Mouse (Mus musculus) stomach, embryonic 14.5 days (tissue): ENCODE data around the gene Kbtbd12. TPM values are rescaled to one million over a fixed set of nuclear protein-coding genes. Genes with fewer than 3 reads are reported as not detected.
A peak's percentile ranks its signal among the peaks of the same experiment; 100 is the strongest.

Experiments
- ATAC-seq: fragments of 200-750 bp; cut with Nextera tagmentation; 2 replicates; pipeline ENCODE4 v1.8.0; 2017; ENCODE audit warnings: low read depth, moderate TSS enrichment; ENCODE audit not compliant: insufficient number of reproducible peaks, insufficient read depth, low FRiP score
- H3K27ac ChIP-seq: fragments of 300-500 bp; sonication (generic); 2 replicates; pipeline ENCODE4 v1.5.1; 2014; ENCODE audit warnings: mild to moderate bottlenecking, low read length, moderate library complexity, mixed read lengths
- H3K27me3 ChIP-seq: fragments of 300-500 bp; sonication (generic); 2 replicates; pipeline ENCODE4 v1.6.1; 2014; ENCODE audit warnings: low read length, control low read depth, mixed read lengths; ENCODE audit not compliant: control insufficient read depth, insufficient read depth
- H3K36me3 ChIP-seq: fragments of 300-500 bp; sonication (generic); 2 replicates; pipeline ENCODE4 v1.6.1; 2014; ENCODE audit warnings: mild to moderate bottlenecking, control low read depth, low read length, moderate library complexity, mixed read lengths; ENCODE audit not compliant: control insufficient read depth, insufficient read depth
- H3K4me1 ChIP-seq: fragments of 300-500 bp; sonication (generic); 2 replicates; pipeline ENCODE4 v1.6.1; 2014; ENCODE audit warnings: low read length, control low read depth, mixed read lengths; ENCODE audit not compliant: control insufficient read depth, insufficient read depth
- H3K4me2 ChIP-seq: fragments of 300-500 bp; sonication (generic); replicated peaks from 2 replicates; pipeline ENCODE4 v1.6.1; 2014; ENCODE audit warnings: low read depth, low read length, control low read depth
- H3K4me3 ChIP-seq: fragments of 300-500 bp; sonication (generic); 2 replicates; pipeline ENCODE4 v1.5.1; 2014; ENCODE audit warnings: low read depth, low read length, control low read depth
- H3K9ac ChIP-seq: fragments of 300-500 bp; sonication (generic); replicated peaks from 2 replicates; pipeline ENCODE4 v1.6.1; 2014; ENCODE audit warnings: low read depth, mild to moderate bottlenecking, control low read depth, low read length, moderate library complexity, mixed read lengths
- H3K9me3 ChIP-seq: fragments of 300-500 bp; sonication (generic); 2 replicates; pipeline ENCODE4 v1.6.1; 2016; ENCODE audit warnings: low read depth, low read length, control low read depth; ENCODE audit not compliant: control insufficient read depth
- WGBS: fragments of 180-500 bp; shearing (Covaris S2); extraction: QIAGEN DNeasy Blood & Tissue Kit; methylation state at CpG from one replicate; pipeline ENCODE4 v1.1.7; 2014; 5-methylcytosine and 5-hydroxymethylcytosine counted together
- polyA plus RNA-seq: library from polyadenylated mRNA; unstranded; fragments of >200 nt; fragmentation: Nextera tagmentation; extraction: Ambion mirVana; gene quantifications from 2 replicates; pipeline ENCODE4 v1.2.1, GENCODE M21; 2014

Gene Kbtbd12
- polyA plus RNA-seq, 1 experiment from 2014 or later = not detected

- no peaks in the 10 kb centered on the region for H3K9me3 ChIP-seq
- no peak overlapping the region for H3K4me2 ChIP-seq
- no peaks in the 10 kb centered on the region for H3K27me3 ChIP-seq
- no peak for ATAC-seq
- no peaks in the 10 kb centered on the region for H3K4me1 ChIP-seq
- 89% methylated on average over 4 of the region's 4 CpGs for WGBS
- H3K36me3 ChIP-seq = no peaks in the 10 kb centered on the region
- H3K4me3 ChIP-seq = no peak overlapping the region
- H3K27ac ChIP-seq = no peak overlapping the region
- H3K9ac ChIP-seq = no peak overlapping the region
These were observed 113.7 kb downstream of the Kbtbd12 start for GRCm38 (mm10) chr6:88524056-88524455.

- Histone ChIP-seq H3K27me3 (no peaks in the 10 kb centered on the region), H3K4me3 (no peak overlapping the region), H3K36me3 (no peaks in the 10 kb centered on the region), H3K27ac (no peak overlapping the region), H3K9me3 (no peaks in the 10 kb centered on the region), H3K4me2 (no peak overlapping the region), H3K4me1 (no peaks in the 10 kb centered on the region), H3K9ac (no peak overlapping the region)
- 91% methylated on average over 3 of the region's 3 CpGs for WGBS
- ATAC-seq = no peak
These were observed 114.3 kb downstream of the Kbtbd12 start for GRCm38 (mm10) chr6:88523451-88523850.

- Histone ChIP-seq H3K27ac (no peak overlapping the region), H3K4me3 (no peak overlapping the region), H3K9me3 (no peaks in the 10 kb centered on the region), H3K36me3 (no peaks in the 10 kb centered on the region), H3K4me1 (no peaks in the 10 kb centered on the region), H3K9ac (no peak overlapping the region), H3K4me2 (no peak overlapping the region), H3K27me3 (no peaks in the 10 kb centered on the region)
- 70% methylated on average over 3 of the region's 3 CpGs for WGBS
- no peak for ATAC-seq
These were observed 114.7 kb downstream of the Kbtbd12 start for GRCm38 (mm10) chr6:88523043-88523442.

GRCm38 (mm10) chr6:88522606-88523005 lies 115.1 kb downstream of the Kbtbd12 start:
- Histone ChIP-seq H3K4me2 (no peak overlapping the region), H3K9me3 (no peaks in the 10 kb centered on the region), H3K4me3 (no peak overlapping the region), H3K27ac (no peak overlapping the region), H3K4me1 (no peaks in the 10 kb centered on the region; the same call in 1 of the 2 replicates), H3K27me3 (no peaks in the 10 kb centered on the region), H3K9ac (no peak overlapping the region), H3K36me3 (no peaks in the 10 kb centered on the region)
- ATAC-seq = no peak
- WGBS = 62% methylated on average over 3 of the region's 3 CpGs

- 87% methylated on average over 7 of the region's 7 CpGs for WGBS
- Histone ChIP-seq H3K4me2 (no peak overlapping the region), H3K27ac (no peak overlapping the region), H3K9ac (no peak overlapping the region), H3K4me1 (peaks cover 5% of the 10 kb centered on the region; the same call in 1 of the 2 replicates), H3K27me3 (no peaks in the 10 kb centered on the region), H3K4me3 (no peak overlapping the region), H3K9me3 (no peaks in the 10 kb centered on the region), H3K36me3 (no peaks in the 10 kb centered on the region; the same call in 1 of the 2 replicates)
- no peak for ATAC-seq
These were observed 115.9 kb downstream of the Kbtbd12 start for GRCm38 (mm10) chr6:88521821-88522220.

GRCm38 (mm10) chr6:88518404-88519263 lies 119.1 kb downstream of the Kbtbd12 start, which contains the start of gene Sec61a1:
Gene Sec61a1 (minus strand): TSS chr6:88518905.
- H3K9me3 ChIP-seq = no peaks in the 10 kb centered on the region
- H3K4me3 ChIP-seq = peak within 1 kb of the TSS; percentile 88
- no peaks in the 10 kb centered on the region for H3K27me3 ChIP-seq
- H3K4me2 ChIP-seq = peak within 1 kb of the TSS; percentile 87
- H3K36me3 ChIP-seq = peaks cover 26% of the 10 kb centered on the region
- H3K4me1 ChIP-seq = peaks cover 5% of the 10 kb centered on the region; the same call in 1 of the 2 replicates
- peak within 1 kb of the TSS; percentile 89; the same call in 1 of the 2 replicates for H3K27ac ChIP-seq
- H3K9ac ChIP-seq = peak within 1 kb of the TSS; percentile 98
- ATAC-seq = peak; percentile 97
- WGBS = under 1% methylated on average over 67 of the region's 80 CpGs

GRCm38 (mm10) chr6:88517701-88518403 lies 119.9 kb downstream of the Kbtbd12 start:
- peaks cover 29% of the 10 kb centered on the region for H3K36me3 ChIP-seq
- WGBS = 7% methylated on average over 18 of the region's 18 CpGs
- H3K4me2 ChIP-seq = peak overlapping the region; percentile 87
- no peaks in the 10 kb centered on the region for H3K27me3 ChIP-seq
- H3K27ac ChIP-seq = peak overlapping the region; percentile 79; the same call in 1 of the 2 replicates
- H3K4me3 ChIP-seq = peak overlapping the region; percentile 88
- peak overlapping the region; percentile 98 for H3K9ac ChIP-seq
- no peaks in the 10 kb centered on the region for H3K9me3 ChIP-seq
- no peak for ATAC-seq
- peaks cover 5% of the 10 kb centered on the region; the same call in 1 of the 2 replicates for H3K4me1 ChIP-seq

DNA sequence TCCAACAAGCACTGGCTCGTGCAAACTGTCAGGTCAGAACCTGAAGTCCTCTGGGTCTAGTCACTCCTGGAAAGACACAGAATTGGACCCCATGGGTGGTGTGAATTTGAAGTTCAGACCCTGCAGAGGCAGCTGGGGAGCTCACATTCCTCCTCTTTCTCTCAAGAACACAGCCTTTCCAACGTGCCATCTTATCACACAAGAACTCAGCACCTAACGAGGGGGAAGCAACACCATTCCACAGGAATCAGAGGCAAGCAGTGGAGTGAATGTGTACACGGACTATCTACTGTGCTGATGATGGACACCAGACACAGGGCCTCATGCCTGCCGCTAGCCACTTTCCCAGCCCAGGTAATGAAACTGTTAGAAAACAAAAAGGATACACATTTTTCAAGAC lies 121.1 kb downstream of the Kbtbd12 start:
- Histone ChIP-seq H3K9me3 (no peaks in the 10 kb centered on the region), H3K27me3 (no peaks in the 10 kb centered on the region), H3K4me2 (peak overlapping the region; percentile 87), H3K4me1 (peaks cover 5% of the 10 kb centered on the region; the same call in 1 of the 2 replicates), H3K27ac (no peak overlapping the region), H3K9ac (no peak overlapping the region), H3K36me3 (peaks cover 40% of the 10 kb centered on the region), H3K4me3 (no peak overlapping the region; the same call in 1 of the 2 replicates)
- ATAC-seq = no peak
- WGBS = 66% methylated on average over 5 of the region's 5 CpGs
